In the genomic region with DNA sequence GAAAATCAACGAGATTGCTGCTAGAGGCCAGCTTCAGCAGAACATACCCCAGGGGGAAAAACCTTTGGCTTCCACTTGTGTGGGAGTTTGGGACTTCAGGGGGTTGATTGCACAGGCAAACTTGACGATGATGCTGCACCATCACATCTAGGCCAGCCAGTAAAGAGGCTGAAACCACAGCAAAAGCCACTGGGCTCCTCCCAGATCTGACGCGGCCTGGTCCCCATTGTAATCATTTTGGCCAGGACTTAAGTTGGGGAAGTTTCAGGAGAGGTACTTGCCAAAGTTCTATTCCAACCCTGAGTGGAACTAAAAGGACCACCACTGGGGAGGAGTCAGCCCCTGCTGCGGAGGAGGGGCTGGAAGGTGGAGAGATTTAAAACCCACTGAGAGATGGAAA, we compare ENCODE assay signal across 12 mouse cellular contexts. TPM values are rescaled to one million over a fixed set of nuclear protein-coding genes. Genes with fewer than 3 reads are reported as not detected.
DNase-seq lines count a peak whose midpoint lies in the region; ATAC-seq and TF ChIP-seq lines count a peak whose summit lies in the region.
"Had no signal": no experiment of that assay in that cellular context is flagged by ENCODE, and none has a peak within 500 bp of the region (broad histone marks: within the 10 kb centered on the region; RNA-seq: fewer than 3 reads in every experiment).

No protein-coding gene starts in this region.

- H3K9ac ChIP-seq in heart, embryonic 12.5 days: no peak overlapping the region
- H3K9ac ChIP-seq in forebrain, embryonic 15.5 days (replicated peaks): no peak overlapping the region
- H3K9ac ChIP-seq: limb, embryonic 12.5 days had no signal

- no peaks in the 10 kb centered on the region for H3K9me3 ChIP-seq in heart, embryonic 12.5 days (replicated peaks)
- H3K9me3 ChIP-seq in forebrain, embryonic 15.5 days: no peaks in the 10 kb centered on the region
- H3K9me3 ChIP-seq in megakaryocyte, embryonic 14.5 days: no peaks in the 10 kb centered on the region
- H3K9me3 ChIP-seq: limb, embryonic 12.5 days had no signal

- peak overlapping the region; percentile 95; the same call in 1 of the 2 replicates for H3K4me2 ChIP-seq in heart, embryonic 12.5 days
- H3K4me2 ChIP-seq in forebrain, embryonic 15.5 days (replicated peaks): no peak overlapping the region

- peaks cover 53% of the 10 kb centered on the region for H3K4me1 ChIP-seq in heart, embryonic 12.5 days (replicated peaks)
- H3K4me1 ChIP-seq in forebrain, embryonic 15.5 days: peaks cover 44% of the 10 kb centered on the region
- peaks cover 93% of the 10 kb centered on the region for H3K4me1 ChIP-seq in megakaryocyte, embryonic 14.5 days

- 0 out of 2 replicates have a peak overlapping the region, but pooled peaks have one; percentile 15 for H3K27ac ChIP-seq in heart, embryonic 12.5 days (ENCODE audit: poor library complexity, severe bottlenecking)
- H3K27ac ChIP-seq in forebrain, embryonic 15.5 days (replicated peaks): peak overlapping the region; percentile 95
- H3K27ac ChIP-seq: limb, embryonic 12.5 days had no signal

- TF ChIP-seq POLR2A in brain, embryonic 14.5 days (IDR thresholded peaks at IDR 0.05; ENCODE audit: borderline replicate concordance, extremely low read depth, insufficient read depth, insufficient read length, poor library complexity, severe bottlenecking): no peak

- TF ChIP-seq CTCF in brain, embryonic 14.5 days (IDR thresholded peaks at IDR 0.05; ENCODE audit: borderline replicate concordance, extremely low read depth, insufficient read depth, insufficient read length): no peak

- H3K36me3 ChIP-seq in heart, embryonic 12.5 days: no peaks in the 10 kb centered on the region
- no peaks in the 10 kb centered on the region for H3K36me3 ChIP-seq in forebrain, embryonic 15.5 days
- H3K36me3 ChIP-seq in megakaryocyte, embryonic 14.5 days (replicated peaks; ENCODE audit: low read length): peaks cover 55% of the 10 kb centered on the region
- H3K36me3 ChIP-seq: limb, embryonic 12.5 days had no signal

- H3K27me3 ChIP-seq in heart, embryonic 12.5 days (replicated peaks): no peaks in the 10 kb centered on the region
- H3K27me3 ChIP-seq in forebrain, embryonic 15.5 days: no peaks in the 10 kb centered on the region
- no peaks in the 10 kb centered on the region for H3K27me3 ChIP-seq in megakaryocyte, embryonic 14.5 days (replicated peaks)

- no peak overlapping the region for H3K4me3 ChIP-seq in heart, embryonic 12.5 days
- no peak overlapping the region for H3K4me3 ChIP-seq in forebrain, embryonic 15.5 days
- H3K4me3 ChIP-seq in megakaryocyte, embryonic 14.5 days (replicated peaks): peak overlapping the region; percentile 95
- H3K4me3 ChIP-seq: limb, embryonic 12.5 days had no signal

- WGBS in heart, embryonic 12.5 days: 43% methylated on average over 5 of the region's 5 CpGs
- 22% methylated on average over 5 of the region's 5 CpGs for WGBS in forebrain, embryonic 15.5 days

- ATAC-seq in heart, embryonic 12.5 days (ENCODE audit: insufficient number of reproducible peaks, low FRiP score): no peak
- ATAC-seq in forebrain, embryonic 15.5 days (replicated peaks): no peak
- ATAC-seq in frontal cortex, adult (ENCODE audit: low TSS enrichment): no peak

- no peak for DNase-seq in heart, adult 8-10 months (ENCODE audit: low spot score)
- DNase-seq in brain, embryonic 14.5 days (ENCODE audit: low read depth): peak; percentile 31
- no peak for DNase-seq in embryo, embryonic 10.5 days (ENCODE audit: low spot score)
- no peak for DNase-seq in gastrocnemius, postnatal 10 days
- DNase-seq: kidney, adult 11 months had no signal

RNA-seq across cellular contexts. Expression of a gene that starts 1.6 kb away (rescaled TPM):
- polyA plus RNA-seq in heart, embryonic 12.5 days (2016; fragmentation: Nextera tagmentation; extraction: Ambion mirVana): not detected in 2 replicates
- total RNA-seq in heart, adult 8-10 months (2022): not detected
- not detected in 2 replicates for polyA plus RNA-seq in brain, embryonic 14.5 days (2012; rRNA removed)
- not detected in 2 replicates for polyA plus RNA-seq in forebrain, embryonic 15.5 days (2015; fragmentation: Nextera tagmentation; extraction: Ambion mirVana)
- polyA plus RNA-seq in megakaryocyte, embryonic 14.5 days (2012; ENCODE audit: insufficient read depth, low replicate concordance): 0.54 TPM in 1 of 2 replicates, not detected in the other
- total RNA-seq in gastrocnemius, postnatal 10 days (2021): not detected
- total RNA-seq: gastrocnemius, adult 18-20 months had no signal
- polyA plus RNA-seq: limb, embryonic 12.5 days; small intestine, adult 2 months had no signal

RNA-seq across cellular contexts. Expression of a gene that starts 38.8 kb away (rescaled TPM):
- 14.9 and 15.2 TPM in 2 replicates for polyA plus RNA-seq in heart, embryonic 12.5 days (2016; fragmentation: Nextera tagmentation; extraction: Ambion mirVana)
- total RNA-seq in heart, adult 8-10 months (2022): 1 to 10 TPM; 2.2 to 3.6 (median 3.0) TPM
- polyA plus RNA-seq in brain, embryonic 14.5 days (2012; rRNA removed): 70.2 and 101 TPM in 2 replicates
- polyA plus RNA-seq in forebrain, embryonic 15.5 days (2015; fragmentation: Nextera tagmentation; extraction: Ambion mirVana): 44.1 and 44.8 TPM in 2 replicates
- 10.6 and 40.8 TPM in 2 replicates for polyA plus RNA-seq in megakaryocyte, embryonic 14.5 days (2012; ENCODE audit: insufficient read depth, low replicate concordance)
- 1 to 10 TPM; 4.3 to 6.3 TPM for total RNA-seq in gastrocnemius, postnatal 10 days (2021)
